Mouse (Mus musculus) ES-E14 (cell line): ENCODE data around the gene Prpf40b.

ENCODE experiments used
- CHD2 ChIP-seq: IDR thresholded peaks from 2 replicates; pipeline ENCODE4 v1.6.1; 2014; ENCODE audit warnings: mild to moderate bottlenecking, low read depth, low read length, inconsistent platforms
- MAFK ChIP-seq: IDR thresholded peaks from 2 replicates; pipeline ENCODE4 v1.6.1; 2014; ENCODE audit warnings: mild to moderate bottlenecking, low read depth, low read length, inconsistent platforms; ENCODE audit not compliant: insufficient read depth

DNA sequence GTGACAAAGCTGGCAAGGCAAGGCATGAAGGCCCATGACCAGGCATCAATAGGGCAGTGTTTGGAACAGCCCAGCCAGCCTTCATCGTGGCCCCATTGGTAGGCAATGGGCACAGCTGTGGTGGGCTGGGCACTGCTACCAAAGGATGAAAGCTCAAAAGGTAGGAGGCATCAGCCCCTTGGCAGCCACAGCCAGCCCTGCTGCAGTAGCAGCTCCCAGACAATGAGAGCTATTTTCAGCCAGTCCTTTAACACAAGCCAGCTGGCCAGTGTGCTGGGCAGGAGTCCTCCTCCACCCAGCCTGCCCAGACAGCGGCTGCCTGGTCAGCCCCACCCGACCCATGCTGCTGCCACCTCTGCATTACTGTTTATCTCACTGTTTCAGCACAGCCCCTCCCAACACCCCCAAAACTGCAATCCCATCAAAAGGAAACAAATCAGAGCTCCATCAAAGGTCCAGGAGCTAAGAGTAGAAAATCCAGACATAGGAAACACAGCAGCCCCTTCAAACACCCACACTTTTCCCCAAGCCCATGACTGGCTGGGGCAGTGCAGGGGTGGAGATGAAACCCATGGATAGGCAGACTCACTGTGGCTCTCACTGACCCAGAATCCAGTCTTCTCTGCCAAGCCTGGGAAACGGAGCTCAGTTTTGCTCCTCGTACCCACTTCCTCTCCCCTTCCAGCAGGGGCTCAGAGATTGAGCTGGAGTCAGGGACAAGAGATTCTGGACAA is 48.7 kb downstream of the Prpf40b start:
- TF ChIP-seq MAFK (no peak), CHD2 (no peak)
